Mouse (Mus musculus) CH12.LX (cell line): Measurements from ENCODE around the gene Pirt. TPM values are rescaled to one million over a fixed set of nuclear protein-coding genes. Genes with fewer than 3 reads are reported as not detected.

Experiments
- DNase-seq: peaks from one replicate; pipeline ENCODE4 v3.0.0-alpha.2; 2013; ENCODE audit errors: extremely low read depth
- H3K27ac ChIP-seq: 2 replicates; pipeline ENCODE4 v1.5.1; 2012; ENCODE audit warnings: low read depth, mild to moderate bottlenecking, control low read depth, moderate library complexity; ENCODE audit not compliant: insufficient read depth
- H3K27me3 ChIP-seq: replicated peaks from 2 replicates; pipeline ENCODE3; 2012; ENCODE audit warnings: inconsistent platforms
- H3K36me3 ChIP-seq, 2 experiments: replicated peaks in 1 of 2; 2 replicates each; pipeline versions ENCODE3 to v1.6.1; 2012; ENCODE audit warnings: inconsistent platforms in 1 of 2, low read length in 1 of 2, mild to moderate bottlenecking in 1 of 2, mixed read lengths in 1 of 2, moderate library complexity in 1 of 2; ENCODE audit not compliant: control insufficient read depth in 1 of 2, insufficient read depth in 1 of 2
- H3K4me1 ChIP-seq, 2 experiments: 2 replicates each; pipeline ENCODE4 v1.6.1; 2012; ENCODE audit warnings: inconsistent platforms in 1 of 2, moderate library complexity in 1 of 2; ENCODE audit not compliant: insufficient read depth in 2 of 2, control insufficient read depth in 1 of 2
- H3K4me2 ChIP-seq: 2 replicates; pipeline ENCODE4 v1.6.1; 2012; ENCODE audit warnings: low read depth, mild to moderate bottlenecking, control low read depth; ENCODE audit not compliant: poor library complexity, insufficient read depth, severe bottlenecking
- H3K4me3 ChIP-seq, 3 experiments: fragments of 150-350 bp in 1 of 3; sonication (generic) in 1 of 3; replicated peaks in 1 of 3; 2 replicates each; pipeline versions ENCODE3 to v1.5.1; 2011 to 2012; ENCODE audit warnings: low read depth in 2 of 3, low read length in 2 of 3, mild to moderate bottlenecking in 2 of 3, moderate library complexity in 2 of 3, control low read depth in 1 of 3, improper control_type of control experiment in 1 of 3, inconsistent platforms in 1 of 3, mixed read lengths in 1 of 3; ENCODE audit not compliant: poor library complexity in 1 of 3
- H3K79me2 ChIP-seq: replicated peaks from 2 replicates; pipeline ENCODE4 v1.6.1; 2012; ENCODE audit warnings: mild to moderate bottlenecking, moderate library complexity; ENCODE audit not compliant: control insufficient read depth, poor library complexity, insufficient read depth, severe bottlenecking; ENCODE audit errors: extremely low read depth
- H3K9ac ChIP-seq: 2 replicates; pipeline ENCODE4 v1.6.1; 2012; ENCODE audit warnings: low read depth, mild to moderate bottlenecking, control low read depth, moderate library complexity; ENCODE audit not compliant: insufficient read depth
- H3K9me3 ChIP-seq: replicated peaks from 2 replicates; pipeline ENCODE3; 2012; ENCODE audit warnings: low read length, inconsistent platforms, mixed read lengths
- CHD2 ChIP-seq: IDR thresholded peaks from 2 replicates; pipeline ENCODE4 v1.6.1; 2011; ENCODE audit warnings: low read length, improper control_type of control experiment
- EP300 ChIP-seq: IDR thresholded peaks from 2 replicates; pipeline ENCODE4 v1.6.1; 2011; ENCODE audit warnings: low read length, improper control_type of control experiment
- ETS1 ChIP-seq: conservative IDR thresholded peaks from 2 replicates; pipeline ENCODE4 v1.6.1; 2012; ENCODE audit warnings: low read depth, mild to moderate bottlenecking, inconsistent platforms, low read length, improper control_type of control experiment, moderate library complexity
- JUN ChIP-seq: IDR thresholded peaks from 2 replicates; pipeline ENCODE4 v1.6.1; 2011; ENCODE audit warnings: low read depth, mild to moderate bottlenecking, low read length, improper control_type of control experiment, moderate library complexity; ENCODE audit not compliant: insufficient read depth
- MAFK ChIP-seq: IDR thresholded peaks from 2 replicates; pipeline ENCODE4 v1.6.1; 2011; ENCODE audit warnings: low read length, improper control_type of control experiment; ENCODE audit not compliant: insufficient replicate concordance
- MAX ChIP-seq: IDR thresholded peaks from 2 replicates; pipeline ENCODE4 v1.6.1; 2011; ENCODE audit warnings: low read length, improper control_type of control experiment
- MAZ ChIP-seq: IDR thresholded peaks from 2 replicates; pipeline ENCODE4 v1.6.1; 2012; ENCODE audit warnings: low read depth, mild to moderate bottlenecking, inconsistent platforms, low read length, improper control_type of control experiment, moderate library complexity
- MEF2A ChIP-seq: IDR thresholded peaks from 2 replicates; pipeline ENCODE4 v1.6.1; 2014; ENCODE audit warnings: low read depth, mild to moderate bottlenecking, inconsistent platforms, low read length, improper control_type of control experiment, borderline replicate concordance
- MYC ChIP-seq: IDR thresholded peaks from 2 replicates; pipeline ENCODE4 v1.6.1; 2011; ENCODE audit warnings: low read depth, mild to moderate bottlenecking, improper control_type of control experiment, low read length
- NRF1 ChIP-seq: IDR thresholded peaks from 2 replicates; pipeline ENCODE4 v1.6.1; 2014; ENCODE audit warnings: low read depth, mild to moderate bottlenecking, inconsistent platforms, low read length, improper control_type of control experiment, moderate library complexity
- POLR2A ChIP-seq: IDR thresholded peaks from 2 replicates; pipeline ENCODE4 v1.6.1; 2011; ENCODE audit warnings: low read depth, mild to moderate bottlenecking, improper control_type of control experiment, low read length
- POLR2AphosphoS2 ChIP-seq: IDR thresholded peaks from 2 replicates; pipeline ENCODE4 v1.6.1; 2011; ENCODE audit warnings: low read depth, low read length, improper control_type of control experiment
- RCOR1 ChIP-seq: conservative IDR thresholded peaks from 2 replicates; pipeline ENCODE4 v1.6.1; 2012; ENCODE audit warnings: low read depth, mild to moderate bottlenecking, inconsistent platforms, low read length, improper control_type of control experiment
- SMC3 ChIP-seq: IDR thresholded peaks from 2 replicates; pipeline ENCODE4 v1.6.1; 2011; ENCODE audit warnings: low read depth, low read length, improper control_type of control experiment
- TBP ChIP-seq: conservative IDR thresholded peaks from 2 replicates; pipeline ENCODE4 v1.6.1; 2011; ENCODE audit warnings: low read depth, low read length, improper control_type of control experiment
- UBTF ChIP-seq: IDR thresholded peaks from 2 replicates; pipeline ENCODE4 v1.6.1; 2012; ENCODE audit warnings: low read depth, mild to moderate bottlenecking, inconsistent platforms, low read length, improper control_type of control experiment, moderate library complexity
- USF2 ChIP-seq: conservative IDR thresholded peaks from 2 replicates; pipeline ENCODE4 v1.6.1; 2011; ENCODE audit warnings: low read depth, low read length, improper control_type of control experiment
- ZC3H11A ChIP-seq: IDR thresholded peaks from 2 replicates; pipeline ENCODE4 v1.6.1; 2012; ENCODE audit warnings: low read depth, mild to moderate bottlenecking, inconsistent platforms, low read length, improper control_type of control experiment
- ZKSCAN1 ChIP-seq: IDR thresholded peaks from 2 replicates; pipeline ENCODE4 v1.6.1; 2012; ENCODE audit warnings: low read depth, inconsistent platforms, low read length, improper control_type of control experiment, borderline replicate concordance
- ZMIZ1 ChIP-seq: IDR thresholded peaks from 2 replicates; pipeline ENCODE4 v1.6.1; 2012; ENCODE audit warnings: low read depth, mild to moderate bottlenecking, inconsistent platforms, low read length, improper control_type of control experiment
- dilution Hi-C: fragments of 300-500 bp; cut with MboI; formaldehyde crosslinking; loops from 2 replicates; pipeline ENCODE4 v1.14.3; 2020; ENCODE audit warnings: low sequenced_read_pairs; ENCODE audit not compliant: extremely low pct_unique_long_range_greater_than_20kb, extremely low pct_ligation_motif_present
- in situ Hi-C: fragments of 300-500 bp; cut with MboI; formaldehyde crosslinking; loops from 3 replicates; pipeline ENCODE4 v1.14.3; 2019; ENCODE audit warnings: low sequenced_read_pairs, low pct_ligation_motif_present, low pct_unique_long_range_greater_than_20kb, mixed read lengths
- polyA plus RNA-seq: library from polyadenylated mRNA; unstranded; fragments of >175 nt; gene quantifications from 2 replicates; pipeline ENCODE4 v1.2.1, GENCODE M21; 2012; ENCODE audit warnings: low read depth; ENCODE audit not compliant: insufficient read length
- total RNA-seq, 2 experiments: library from RNA; depleted of rRNA; stranded (reverse); fragments of 300-350 nt in 1 of 2; fragments of >200 nt in 1 of 2; gene quantifications; 2 replicates each; pipeline ENCODE4 v1.2.3; 2012 to 2014

Pirt gene
- total and polyA plus RNA-seq, 3 experiments = not detected

GRCm38 (mm10) chr11:66881291-66881690, 30.5 kb upstream of the Pirt start:
- in situ Hi-C loops = loop anchor here (10.0 to 25.0 kb wide), 3 partner anchors 206 to 744 kb away; no protein-coding TSS in a partner anchor
- Histone ChIP-seq H3K36me3 (no peaks in the 10 kb centered on the region), H3K27ac (no peak overlapping the region), H3K9ac (no peak overlapping the region), H3K79me2 (no peaks in the 10 kb centered on the region), H3K9me3 (no peaks in the 10 kb centered on the region)
- TF ChIP-seq EP300 = peak; percentile 48
- TF ChIP-seq MEF2A = no peak
- TF ChIP-seq MAX = 0 out of 2 replicates have a peak, but pooled peaks have one; percentile 37
- no peak for TF ChIP-seq SMC3
- TF ChIP-seq, all 38 proteins: peak for 2
- peak; percentile 52 for DNase-seq
- H3K4me3 ChIP-seq = no peak overlapping the region
- H3K4me2 ChIP-seq = no peak overlapping the region
- no peaks in the 10 kb centered on the region for H3K27me3 ChIP-seq
- dilution Hi-C loops = no loop called here
- H3K4me1 ChIP-seq = peaks cover 2 to 30% of the 10 kb centered on the region in 2 experiments; a peak in 3 of 4 replicates

GRCm38 (mm10) chr11:66882224-66883040, 29.3 kb upstream of the Pirt start:
- Histone ChIP-seq H3K4me1 (peaks cover 2 to 29% of the 10 kb centered on the region in 2 experiments; a peak in 3 of 4 replicates), H3K9ac (no peak overlapping the region), H3K27ac (no peak overlapping the region), H3K4me3 (no peak overlapping the region), H3K27me3 (no peaks in the 10 kb centered on the region), H3K4me2 (no peak overlapping the region), H3K79me2 (no peaks in the 10 kb centered on the region), H3K36me3 (no peaks in the 10 kb centered on the region), H3K9me3 (no peaks in the 10 kb centered on the region)
- in situ Hi-C loops = loop anchor here (10.0 to 25.0 kb wide), 3 partner anchors 208 to 745 kb away; no protein-coding TSS in a partner anchor
- no peak for DNase-seq
- dilution Hi-C loops = no loop called here
- TF ChIP-seq ZKSCAN1 (no peak), EP300 (no peak), USF2 (no peak), JUN (no peak), CHD2 (no peak), ETS1 (no peak), TBP (no peak), NRF1 (no peak), POLR2A (no peak), MAFK (no peak), MYC (no peak), ZC3H11A (no peak), UBTF (no peak), MAX (no peak), MEF2A (no peak), RCOR1 (no peak), POLR2AphosphoS2 (no peak), MAZ (no peak), ZMIZ1 (no peak)
